Mouse (Mus musculus) midbrain, embryonic 12.5 days (tissue): ENCODE measurements around the gene Ptpru. TPM values are rescaled to one million over a fixed set of nuclear protein-coding genes. Genes with fewer than 3 reads are reported as not detected.

Source experiments
- ATAC-seq: fragments of 200-750 bp; cut with Nextera tagmentation; 2 replicates; pipeline ENCODE4 v1.8.0; 2017; ENCODE audit warnings: low read depth, moderate TSS enrichment, moderate library complexity; ENCODE audit not compliant: low FRiP score
- H3K27ac ChIP-seq: fragments of 300-500 bp; sonication (generic); replicated peaks from 2 replicates; pipeline ENCODE4 v1.5.1; 2016; ENCODE audit warnings: mild to moderate bottlenecking
- H3K27me3 ChIP-seq: fragments of 300-500 bp; sonication (generic); 2 replicates; pipeline ENCODE4 v1.6.1; 2016; ENCODE audit warnings: mild to moderate bottlenecking
- H3K36me3 ChIP-seq: fragments of 300-500 bp; sonication (generic); 2 replicates; pipeline ENCODE4 v1.6.1; 2016
- H3K4me1 ChIP-seq: fragments of 300-500 bp; sonication (generic); 2 replicates; pipeline ENCODE4 v1.6.1; 2016
- H3K4me2 ChIP-seq: fragments of 300-500 bp; sonication (generic); replicated peaks from 2 replicates; pipeline ENCODE4 v1.6.1; 2016; ENCODE audit warnings: mild to moderate bottlenecking, moderate library complexity
- H3K4me3 ChIP-seq: fragments of 300-500 bp; sonication (generic); 2 replicates; pipeline ENCODE4 v1.5.1; 2016; ENCODE audit warnings: mild to moderate bottlenecking
- H3K9ac ChIP-seq: fragments of 300-500 bp; sonication (generic); replicated peaks from 2 replicates; pipeline ENCODE4 v1.6.1; 2016; ENCODE audit warnings: mild to moderate bottlenecking, moderate library complexity
- H3K9me3 ChIP-seq: fragments of 300-500 bp; sonication (generic); 2 replicates; pipeline ENCODE4 v1.6.1; 2016; ENCODE audit warnings: mild to moderate bottlenecking
- WGBS: fragments of 180-500 bp; shearing (Covaris S2); methylation state at CpG from one replicate; pipeline ENCODE4 v1.1.7; 2016; 5-methylcytosine and 5-hydroxymethylcytosine counted together
- polyA plus RNA-seq: library from polyadenylated mRNA; unstranded; fragments of >200 nt; fragmentation: Nextera tagmentation; extraction: Ambion mirVana; gene quantifications from 2 replicates; pipeline ENCODE4 v1.2.1, GENCODE M21; 2016

Gene Ptpru
- polyA plus RNA-seq, 1 experiment from 2014 or later = 30.6 TPM

DNA sequence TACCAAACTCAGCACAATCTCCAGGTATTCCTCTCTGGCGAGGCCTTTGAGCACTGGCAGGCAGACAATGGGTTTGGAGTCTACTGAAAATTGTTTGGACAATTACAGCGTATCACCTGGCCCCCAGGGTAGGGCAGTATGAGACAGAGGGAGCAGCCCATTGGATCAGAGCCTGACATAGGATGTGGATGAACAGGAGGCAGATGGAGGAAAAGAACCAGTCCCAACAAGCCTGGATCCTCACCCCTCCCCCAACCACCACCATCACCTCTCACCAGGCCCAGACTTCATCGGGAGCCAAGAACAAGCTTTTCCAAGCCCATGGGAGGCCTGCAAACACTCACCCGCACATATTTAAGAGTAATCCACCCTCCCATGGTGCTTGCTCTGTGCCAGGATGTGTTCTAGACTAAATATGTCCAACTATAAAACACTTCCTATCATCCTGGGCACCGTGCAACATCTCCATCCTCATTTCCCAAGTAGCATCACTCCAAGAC lies 6.5 kb downstream of the Ptpru start:
- H3K27ac ChIP-seq = no peak overlapping the region
- WGBS = 76% methylated on average over 5 of the region's 5 CpGs
- no peak for ATAC-seq
- peaks cover 69% of the 10 kb centered on the region for H3K27me3 ChIP-seq
- H3K4me3 ChIP-seq = no peak overlapping the region
- H3K36me3 ChIP-seq = no peaks in the 10 kb centered on the region
- no peak overlapping the region for H3K9ac ChIP-seq
- H3K4me2 ChIP-seq = no peak overlapping the region
- no peaks in the 10 kb centered on the region for H3K9me3 ChIP-seq
- H3K4me1 ChIP-seq = peaks cover 29% of the 10 kb centered on the region

DNA sequence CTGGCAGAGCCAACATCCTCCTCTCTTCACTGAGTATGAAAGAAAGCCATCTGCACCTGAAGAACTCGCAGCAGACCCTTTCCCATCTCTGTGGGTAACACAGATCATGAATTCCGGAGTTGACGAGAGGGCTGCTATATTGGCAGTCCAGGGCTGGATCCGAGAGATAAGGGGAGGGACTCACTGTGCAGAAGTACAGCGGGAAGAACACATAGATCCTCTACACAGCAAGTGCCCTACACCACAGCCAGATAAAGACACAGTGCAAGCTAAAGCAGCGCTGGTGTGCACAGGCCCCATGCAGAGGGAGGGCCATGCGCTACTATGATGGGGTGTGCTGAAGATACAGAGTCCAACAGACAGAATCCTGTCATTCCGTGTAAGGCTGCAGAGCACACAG lies 9.0 kb downstream of the Ptpru start:
- no peaks in the 10 kb centered on the region for H3K36me3 ChIP-seq
- no peak overlapping the region for H3K4me2 ChIP-seq
- no peaks in the 10 kb centered on the region for H3K9me3 ChIP-seq
- H3K27ac ChIP-seq = no peak overlapping the region
- 0 out of 2 replicates have a peak, but pooled peaks have one; percentile 20 for ATAC-seq
- no peak overlapping the region for H3K9ac ChIP-seq
- H3K4me1 ChIP-seq = peaks cover 37% of the 10 kb centered on the region
- peaks cover 56% of the 10 kb centered on the region for H3K27me3 ChIP-seq
- WGBS = 76% methylated on average over 8 of the region's 8 CpGs
- no peak overlapping the region for H3K4me3 ChIP-seq

DNA sequence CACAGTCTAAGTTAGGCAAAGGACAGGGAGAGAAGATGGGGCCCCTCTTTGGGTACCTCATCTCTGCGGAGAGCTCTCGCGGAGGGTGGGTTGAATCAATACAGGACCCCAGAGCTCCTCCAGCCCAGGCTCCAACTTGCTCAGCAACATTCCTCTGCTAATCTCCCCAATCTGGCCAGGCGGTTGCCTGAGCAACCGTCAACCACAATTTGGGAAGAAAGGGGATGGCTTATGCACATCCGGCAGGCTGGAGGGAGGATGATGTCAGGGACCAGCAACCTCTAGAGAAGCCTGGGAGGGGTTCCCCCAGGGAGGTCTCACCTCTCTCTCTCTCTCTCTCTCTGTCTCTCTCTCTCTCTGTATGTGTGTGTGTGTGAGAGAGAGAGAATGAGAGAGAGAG lies 11.2 kb downstream of the Ptpru start:
- 2% methylated on average over 6 of the region's 6 CpGs for WGBS
- H3K4me2 ChIP-seq = peak overlapping the region; percentile 11; the same call in 1 of the 2 replicates
- H3K36me3 ChIP-seq = no peaks in the 10 kb centered on the region

DNA sequence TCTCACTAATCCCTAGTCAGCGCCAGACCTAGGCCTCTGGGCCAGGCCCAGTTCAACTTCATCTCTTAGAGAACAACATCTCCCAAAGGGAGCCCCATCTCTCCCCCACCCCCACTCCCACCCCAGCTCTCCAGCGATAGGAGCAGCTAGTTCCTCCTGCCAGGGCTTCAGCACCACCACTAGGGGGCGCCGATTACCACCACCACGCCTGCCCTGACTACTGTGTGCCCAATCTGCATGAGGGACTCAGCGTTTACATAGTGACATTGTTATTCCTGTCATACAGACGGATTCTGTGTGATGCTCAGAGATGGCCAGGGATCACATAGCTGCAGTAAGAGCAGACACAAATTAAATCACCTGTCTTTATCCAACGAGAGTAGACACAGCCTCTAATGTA lies 12.3 kb downstream of the Ptpru start:
- Histone ChIP-seq H3K27ac (no peak overlapping the region), H3K4me2 (no peak overlapping the region), H3K4me3 (no peak overlapping the region), H3K4me1 (peaks cover 43% of the 10 kb centered on the region), H3K9me3 (no peaks in the 10 kb centered on the region), H3K9ac (no peak overlapping the region), H3K36me3 (no peaks in the 10 kb centered on the region), H3K27me3 (peaks cover 56% of the 10 kb centered on the region)
- ATAC-seq = no peak
- WGBS = 51% methylated on average over 8 of the region's 8 CpGs

More for the DNA sequence above, 11.2 kb downstream of the Ptpru start:
- Histone ChIP-seq H3K27me3 (peaks cover 58% of the 10 kb centered on the region), H3K9me3 (no peaks in the 10 kb centered on the region), H3K9ac (no peak overlapping the region), H3K4me3 (no peak overlapping the region), H3K4me1 (peaks cover 35% of the 10 kb centered on the region), H3K27ac (0 out of 2 replicates have a peak overlapping the region, but pooled peaks have one; percentile 6)
- ATAC-seq = peak; percentile 45; the same call in 1 of the 2 replicates

DNA sequence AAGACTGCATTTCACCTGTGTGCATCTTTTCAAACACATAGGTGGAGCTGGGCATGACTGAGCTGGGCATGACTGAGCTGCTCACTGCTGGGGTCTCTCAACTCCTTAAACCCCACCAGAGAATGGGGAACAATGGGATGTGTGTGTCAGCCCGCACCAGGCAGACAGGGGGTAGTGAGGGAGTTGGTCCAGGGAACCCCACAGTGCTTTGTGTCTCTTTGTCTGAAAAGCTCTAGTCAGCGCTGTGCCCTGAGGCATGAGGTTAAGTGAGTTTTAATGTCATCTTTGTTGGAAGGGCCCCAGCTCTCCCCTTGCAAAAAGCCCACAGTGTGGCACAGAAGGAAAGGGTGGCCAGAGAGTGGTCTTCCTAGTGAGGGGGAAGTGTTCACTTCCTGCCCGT lies 13.1 kb downstream of the Ptpru start:
- H3K4me2 ChIP-seq = no peak overlapping the region
- no peaks in the 10 kb centered on the region for H3K9me3 ChIP-seq
- peaks cover 47% of the 10 kb centered on the region for H3K4me1 ChIP-seq
- no peak overlapping the region for H3K9ac ChIP-seq
- ATAC-seq = no peak
- no peak overlapping the region for H3K27ac ChIP-seq
- H3K27me3 ChIP-seq = peaks cover 56% of the 10 kb centered on the region
- H3K36me3 ChIP-seq = no peaks in the 10 kb centered on the region
- no peak overlapping the region for H3K4me3 ChIP-seq
- 21% methylated on average over 3 of the region's 3 CpGs for WGBS

DNA sequence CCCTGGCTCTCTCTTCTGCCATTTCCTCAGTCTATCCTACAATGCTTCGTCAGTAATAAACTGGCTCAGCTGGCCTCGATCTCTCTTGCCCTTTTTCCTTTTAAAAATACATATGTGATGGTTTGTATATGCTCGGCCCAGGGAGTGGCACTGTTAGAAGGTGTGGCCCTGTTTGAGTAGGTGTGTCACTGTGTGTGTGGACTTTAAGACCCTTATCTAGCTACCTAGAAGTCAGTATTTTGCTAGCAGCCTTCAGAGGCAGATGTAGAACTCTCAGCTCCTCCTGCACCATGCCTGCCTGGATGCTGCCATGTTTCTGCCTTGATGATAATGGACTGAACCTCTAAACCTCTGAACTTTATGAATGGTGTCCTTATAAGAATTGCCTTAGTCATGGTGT lies 15.5 kb downstream of the Ptpru start:
- Histone ChIP-seq H3K9ac (no peak overlapping the region), H3K4me3 (no peak overlapping the region), H3K9me3 (no peaks in the 10 kb centered on the region), H3K27ac (no peak overlapping the region), H3K36me3 (no peaks in the 10 kb centered on the region), H3K4me1 (peaks cover 42% of the 10 kb centered on the region), H3K27me3 (peaks cover 44% of the 10 kb centered on the region), H3K4me2 (no peak overlapping the region)
- 92% methylated on average over 3 of the region's 3 CpGs for WGBS
- no peak for ATAC-seq

DNA sequence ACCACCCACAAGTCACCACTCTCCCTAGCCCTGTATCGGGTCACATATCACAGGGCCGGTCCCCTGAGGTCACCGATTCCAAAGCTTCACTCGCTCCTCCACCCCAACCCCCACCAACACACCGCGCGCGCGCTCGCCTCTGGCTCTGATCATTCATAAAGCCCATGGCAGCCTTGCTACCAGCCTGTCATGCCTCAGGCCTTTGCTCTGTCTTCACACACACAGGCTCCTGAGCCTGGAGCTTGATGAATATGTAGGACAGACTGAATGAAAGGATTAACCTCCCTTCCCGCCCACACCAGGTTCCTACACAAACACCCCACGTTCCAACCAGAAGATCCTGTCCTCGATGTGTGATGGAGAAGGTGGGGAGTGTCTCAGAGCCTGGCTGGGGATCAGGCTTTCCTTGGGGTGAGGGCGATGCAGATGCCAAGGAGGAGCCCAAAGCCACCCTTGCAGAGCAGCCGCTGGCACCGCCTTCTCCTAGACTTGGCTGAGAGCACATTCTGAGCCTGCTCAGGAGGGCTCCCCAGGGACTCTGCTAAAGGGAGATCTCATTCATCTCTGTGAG lies 16.8 kb downstream of the Ptpru start:
- 13% methylated on average over 16 of the region's 16 CpGs for WGBS
- no peak overlapping the region for H3K4me3 ChIP-seq
- ATAC-seq = peak; percentile 34; the same call in 1 of the 2 replicates
- H3K27ac ChIP-seq = peak overlapping the region; percentile 2; the same call in 1 of the 2 replicates
- peaks cover 29% of the 10 kb centered on the region for H3K4me1 ChIP-seq
- no peaks in the 10 kb centered on the region for H3K9me3 ChIP-seq
- H3K4me2 ChIP-seq = peak overlapping the region; percentile 27
- no peaks in the 10 kb centered on the region for H3K36me3 ChIP-seq
- H3K27me3 ChIP-seq = peaks cover 39% of the 10 kb centered on the region
- H3K9ac ChIP-seq = no peak overlapping the region

DNA sequence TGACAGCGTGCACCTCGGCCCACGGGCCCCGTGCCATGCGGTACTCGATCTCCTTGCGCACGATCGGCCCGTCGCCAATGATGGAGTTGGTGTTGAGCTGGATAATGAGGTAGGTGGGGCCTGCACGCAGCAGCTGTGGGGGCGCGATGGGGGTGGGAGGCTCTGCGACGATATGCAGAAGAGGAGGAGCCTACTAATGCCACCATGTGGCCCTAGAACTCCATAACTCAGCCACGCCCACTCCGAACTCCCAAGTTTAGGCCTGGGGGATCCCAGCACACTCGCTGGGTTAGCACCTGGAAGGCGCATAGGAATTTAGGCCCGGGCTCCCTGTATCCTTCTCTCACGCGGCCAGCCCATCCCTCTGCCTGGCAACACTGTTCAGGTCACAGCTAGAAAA lies 19.2 kb downstream of the Ptpru start:
- Histone ChIP-seq H3K27me3 (peaks cover 30% of the 10 kb centered on the region), H3K4me3 (no peak overlapping the region), H3K9ac (no peak overlapping the region), H3K9me3 (no peaks in the 10 kb centered on the region), H3K4me2 (no peak overlapping the region), H3K27ac (no peak overlapping the region), H3K36me3 (no peaks in the 10 kb centered on the region), H3K4me1 (peaks cover 15% of the 10 kb centered on the region)
- ATAC-seq = no peak
- whole genome bisulfite sequencing = 60% methylated on average over 23 of the region's 23 CpGs

DNA sequence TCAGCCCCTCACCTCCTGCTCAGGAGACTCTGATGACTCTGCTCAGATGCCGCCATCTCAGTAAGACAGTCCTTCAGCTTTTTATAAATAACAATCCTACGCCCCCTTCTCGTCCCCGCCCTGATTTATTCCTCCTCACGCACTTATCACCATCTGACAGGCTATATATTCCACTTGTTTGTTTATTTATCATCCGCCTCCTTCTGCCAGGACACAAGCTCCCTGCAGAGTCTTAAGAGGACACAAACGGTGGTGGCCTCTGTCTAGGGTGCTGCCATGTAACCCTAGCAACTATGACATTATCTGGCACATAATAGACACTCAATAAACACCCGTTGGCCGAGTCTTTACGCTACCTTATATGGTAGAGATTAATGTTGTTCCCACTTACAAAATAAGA lies 22.3 kb downstream of the Ptpru start:
- WGBS = 75% methylated on average over 10 of the region's 10 CpGs
- Histone ChIP-seq H3K27me3 (peaks cover 11% of the 10 kb centered on the region), H3K9ac (no peak overlapping the region), H3K27ac (no peak overlapping the region), H3K9me3 (no peaks in the 10 kb centered on the region), H3K36me3 (no peaks in the 10 kb centered on the region), H3K4me3 (no peak overlapping the region), H3K4me1 (peaks cover 3% of the 10 kb centered on the region), H3K4me2 (no peak overlapping the region)
- ATAC-seq = no peak

DNA sequence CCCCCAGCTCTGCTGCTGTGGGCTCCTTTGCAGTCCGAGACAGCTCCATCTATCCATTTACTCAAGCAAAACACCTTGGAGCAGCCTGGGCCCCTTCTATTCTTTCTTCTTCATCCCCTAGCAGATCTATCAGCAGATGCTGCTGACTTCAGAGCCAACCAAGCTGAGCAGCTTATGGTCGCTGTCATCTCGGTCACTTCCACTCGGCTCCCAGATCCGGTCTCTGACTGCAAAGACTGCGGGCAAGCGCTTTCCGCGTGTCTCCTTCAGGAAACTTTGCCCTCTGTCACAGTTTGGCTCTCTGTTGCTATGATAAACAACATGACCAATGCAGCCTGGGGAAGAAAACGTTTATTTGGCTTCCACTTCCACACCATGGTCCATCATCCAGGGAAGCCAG lies 23.2 kb downstream of the Ptpru start:
- Histone ChIP-seq H3K4me3 (no peak overlapping the region), H3K9me3 (no peaks in the 10 kb centered on the region), H3K4me2 (no peak overlapping the region), H3K36me3 (no peaks in the 10 kb centered on the region), H3K4me1 (no peaks in the 10 kb centered on the region), H3K9ac (no peak overlapping the region), H3K27ac (no peak overlapping the region), H3K27me3 (peaks cover 2% of the 10 kb centered on the region)
- no peak for ATAC-seq
- 87% methylated on average over 10 of the region's 10 CpGs for WGBS

DNA sequence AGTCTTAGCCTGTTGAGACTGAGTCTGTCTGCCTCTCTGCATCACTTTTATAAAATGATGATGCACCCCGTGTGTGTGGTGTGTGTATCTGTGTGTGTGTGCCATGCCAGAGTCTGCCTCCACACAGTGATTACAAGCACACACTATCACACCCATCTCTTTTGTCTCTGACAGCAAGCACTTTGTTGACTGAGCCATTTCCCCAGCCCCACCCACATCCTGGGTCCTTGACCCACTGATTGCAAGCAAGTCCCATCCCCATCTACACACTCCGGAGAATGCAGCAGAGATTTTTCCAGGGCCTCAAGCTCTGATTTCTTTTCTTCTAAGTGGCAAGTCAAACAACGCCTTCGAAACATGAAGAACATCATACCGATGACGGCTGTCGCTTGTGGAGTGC lies 24.3 kb downstream of the Ptpru start:
- H3K4me1 ChIP-seq = no peaks in the 10 kb centered on the region
- no peak overlapping the region for H3K4me2 ChIP-seq
- 94% methylated on average over 7 of the region's 7 CpGs for WGBS
- H3K27ac ChIP-seq = no peak overlapping the region
- H3K36me3 ChIP-seq = no peaks in the 10 kb centered on the region
- H3K9me3 ChIP-seq = no peaks in the 10 kb centered on the region
- no peak for ATAC-seq
- no peaks in the 10 kb centered on the region; the same call in 1 of the 2 replicates for H3K27me3 ChIP-seq
- H3K4me3 ChIP-seq = no peak overlapping the region
- H3K9ac ChIP-seq = no peak overlapping the region

DNA sequence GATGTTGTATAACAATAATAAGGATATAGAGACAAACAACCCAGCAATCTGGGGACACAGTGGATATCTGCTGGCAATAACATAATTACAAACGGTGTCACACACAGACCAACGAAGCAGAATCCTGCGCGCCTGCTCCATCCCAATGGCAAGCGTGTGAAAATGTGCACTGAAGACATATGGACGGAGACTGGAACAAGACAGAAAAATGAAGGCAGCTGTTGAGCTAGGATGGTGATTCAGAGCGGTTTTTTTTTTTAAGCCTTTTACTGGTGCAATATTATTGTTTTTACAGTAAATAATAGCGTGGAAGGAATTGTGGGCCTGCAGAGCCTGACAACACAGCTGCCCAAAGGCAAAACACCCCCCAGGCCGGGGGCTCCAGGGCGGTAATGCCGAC lies 25.6 kb downstream of the Ptpru start:
- H3K36me3 ChIP-seq = no peaks in the 10 kb centered on the region

DNA sequence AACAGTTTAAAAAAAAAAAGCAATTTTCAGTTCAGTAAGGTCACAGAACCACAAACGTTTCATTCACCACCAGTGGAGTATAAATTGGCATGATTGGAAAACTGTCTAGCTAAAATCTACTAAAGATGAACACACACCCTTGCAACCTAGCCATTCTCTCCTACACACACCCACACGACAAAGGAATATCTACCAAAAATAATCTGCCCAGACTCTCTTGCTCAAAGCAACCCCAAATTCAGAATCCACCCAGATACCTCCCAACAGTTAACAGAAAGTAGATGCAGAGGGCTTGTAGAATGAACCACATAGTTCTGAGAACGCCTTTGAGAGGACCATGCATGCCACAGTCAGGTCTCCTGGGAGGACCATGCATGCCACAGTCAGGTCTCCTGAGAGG lies 32.8 kb downstream of the Ptpru start:
- no peaks in the 10 kb centered on the region for H3K9me3 ChIP-seq
- no peak overlapping the region for H3K4me3 ChIP-seq
- ATAC-seq = no peak
- no peaks in the 10 kb centered on the region for H3K4me1 ChIP-seq
- H3K27me3 ChIP-seq = no peaks in the 10 kb centered on the region
- no peak overlapping the region for H3K27ac ChIP-seq
- 86% methylated on average over 3 of the region's 3 CpGs for WGBS
- no peak overlapping the region for H3K4me2 ChIP-seq
- no peak overlapping the region for H3K9ac ChIP-seq
- H3K36me3 ChIP-seq = no peaks in the 10 kb centered on the region

More for the DNA sequence above, 25.6 kb downstream of the Ptpru start:
- Histone ChIP-seq H3K4me1 (no peaks in the 10 kb centered on the region), H3K4me2 (no peak overlapping the region), H3K27me3 (no peaks in the 10 kb centered on the region), H3K27ac (no peak overlapping the region), H3K9me3 (no peaks in the 10 kb centered on the region), H3K4me3 (no peak overlapping the region), H3K9ac (no peak overlapping the region)
- no peak for ATAC-seq
- 84% methylated on average over 11 of the region's 11 CpGs for WGBS
